Mouse (Mus musculus) small intestine, adult 2 months (tissue): ENCODE measurements around the gene Rmnd5b.

ENCODE experiments used
- CTCF ChIP-seq: fragments of 200-500 bp; IDR thresholded peaks from 2 replicates; pipeline ENCODE4 v1.5.1; 2012; ENCODE audit warnings: low read depth, mild to moderate bottlenecking, control low read depth, inconsistent platforms, low read length, moderate library complexity, mixed read lengths; ENCODE audit not compliant: insufficient replicate concordance, insufficient read length; ENCODE audit errors: extremely low read depth
- POLR2A ChIP-seq: fragments of 200-500 bp; IDR thresholded peaks from 2 replicates; pipeline ENCODE4 v1.6.1; 2012; ENCODE audit warnings: low read depth, mild to moderate bottlenecking, control low read depth, inconsistent platforms, low read length, moderate library complexity

DNA sequence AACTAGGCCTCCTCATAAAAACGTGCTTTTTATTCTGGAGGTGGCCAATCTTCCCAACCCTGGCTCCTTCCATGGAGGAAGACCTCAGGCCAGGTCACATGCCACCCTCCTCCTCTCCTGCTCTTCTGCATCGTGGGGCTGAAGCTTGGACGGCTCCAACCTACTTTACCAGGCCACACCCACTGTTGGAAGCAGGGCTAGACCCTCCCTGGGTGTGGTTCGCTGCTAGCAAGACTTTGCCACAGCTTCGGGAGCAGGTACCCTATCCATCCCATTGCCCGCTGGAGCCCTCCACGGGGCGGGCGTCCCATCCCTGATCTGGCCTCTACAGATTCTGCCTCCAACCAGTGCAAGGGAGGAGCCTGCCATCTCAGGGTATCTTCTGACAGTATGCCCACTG, 7.5 kb upstream of the Rmnd5b start:
- TF ChIP-seq POLR2A (no peak), CTCF (no peak)
